Mouse (Mus musculus) neutrophil, adult 59 days (primary cell): ENCODE measurements around the gene Mllt3. TPM values are rescaled to one million over a fixed set of nuclear protein-coding genes. Genes with fewer than 3 reads are reported as not detected.

ENCODE experiments used
- total RNA-seq, 2 experiments: library from RNA; stranded (reverse); gene quantifications; 1 replicate in 1 of 2; 2 replicates in 1 of 2; pipeline ENCODE4 v1.2.4; 2023

Mllt3 gene
- 1 to 10 TPM; 4.3 to 8.3 TPM for total RNA-seq

GRCm38 (mm10) chr4:88033216-88033653 lies at the start of gene Mllt3:
TSS of gene Mllt3 (minus strand) at chr4:88033364.

Other genes starting within 250 kb of the Mllt3 start
- gene Focad, start 61.3 kb upstream of the Mllt3 start, total RNA-seq, result 1 to 10 TPM; 5.5 to 6.8 TPM